Mouse (Mus musculus): ENCODE measurements around the gene Zfp780b.
"Not testable (repeated sequence)": the region's sequence is repeated elsewhere in the genome, so short reads cannot be mapped to it uniquely, and the experiment has no call there.

Gene Zfp780b

DNA sequence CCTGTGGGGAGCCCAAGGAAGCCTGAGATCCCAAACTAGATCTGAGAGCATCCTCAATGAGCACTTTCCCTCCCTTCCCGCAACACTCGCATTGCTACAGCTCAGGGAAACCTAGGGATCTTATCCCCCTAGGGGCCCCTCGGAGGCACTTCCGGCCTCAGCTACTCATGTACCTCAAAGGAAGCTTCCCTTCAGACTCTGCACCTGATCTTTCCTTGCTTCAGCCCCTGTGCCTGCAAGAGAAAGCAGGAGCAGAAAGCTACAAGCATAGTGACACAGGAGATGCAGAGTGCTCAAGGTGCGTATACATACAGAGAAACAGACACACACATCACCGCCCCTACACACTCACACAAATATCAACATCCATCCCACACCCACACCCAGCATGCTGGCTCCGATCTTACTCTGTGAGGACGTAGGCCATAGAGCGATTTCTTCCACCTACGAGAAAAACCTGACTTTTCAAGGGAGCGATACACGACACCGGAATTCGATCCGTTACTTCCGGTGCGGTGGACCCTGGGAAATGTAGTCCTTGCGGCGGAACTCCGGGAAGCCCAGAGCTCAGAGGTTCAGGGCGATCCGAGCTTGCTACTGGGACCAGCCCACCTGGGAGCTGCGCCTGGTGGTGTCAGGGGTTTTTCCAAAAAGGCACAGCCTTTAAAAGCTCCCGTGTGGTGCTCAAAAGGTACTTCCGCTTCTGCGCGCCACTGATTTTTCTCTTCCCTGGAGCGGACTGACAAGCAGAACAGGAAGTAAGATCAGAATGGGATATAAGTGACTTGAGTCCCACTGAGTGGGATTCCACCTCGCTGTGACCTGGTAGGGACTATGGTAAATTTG lies at the start of gene Zfp780b:
Gene Zfp780b (minus strand): TSS at position 489 of the 846 bp plus-strand sequence.
- DNase-seq (ENCODE audit: low read depth, low spot score), result peak; percentile 83

DNA sequence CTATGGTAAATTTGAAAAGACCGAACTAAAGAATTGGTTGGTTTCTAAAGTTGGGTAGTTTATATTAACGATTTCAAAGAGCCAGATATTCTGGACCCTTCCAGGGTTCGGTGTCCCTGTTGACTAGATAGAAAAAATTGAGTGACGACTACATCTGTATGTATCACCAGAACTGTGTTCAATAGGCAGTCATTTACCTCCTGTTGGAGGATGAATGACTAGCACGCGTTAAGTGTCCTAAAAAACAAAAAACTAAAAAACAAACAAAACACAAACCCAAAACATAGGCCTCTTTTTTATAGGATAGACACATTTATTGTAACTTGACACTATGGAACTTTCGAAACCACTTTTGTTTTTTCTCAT lies 35.5 kb upstream of the Zfp780b start:
- no peak for DNase-seq (ENCODE audit: low read depth, low spot score)

DNA sequence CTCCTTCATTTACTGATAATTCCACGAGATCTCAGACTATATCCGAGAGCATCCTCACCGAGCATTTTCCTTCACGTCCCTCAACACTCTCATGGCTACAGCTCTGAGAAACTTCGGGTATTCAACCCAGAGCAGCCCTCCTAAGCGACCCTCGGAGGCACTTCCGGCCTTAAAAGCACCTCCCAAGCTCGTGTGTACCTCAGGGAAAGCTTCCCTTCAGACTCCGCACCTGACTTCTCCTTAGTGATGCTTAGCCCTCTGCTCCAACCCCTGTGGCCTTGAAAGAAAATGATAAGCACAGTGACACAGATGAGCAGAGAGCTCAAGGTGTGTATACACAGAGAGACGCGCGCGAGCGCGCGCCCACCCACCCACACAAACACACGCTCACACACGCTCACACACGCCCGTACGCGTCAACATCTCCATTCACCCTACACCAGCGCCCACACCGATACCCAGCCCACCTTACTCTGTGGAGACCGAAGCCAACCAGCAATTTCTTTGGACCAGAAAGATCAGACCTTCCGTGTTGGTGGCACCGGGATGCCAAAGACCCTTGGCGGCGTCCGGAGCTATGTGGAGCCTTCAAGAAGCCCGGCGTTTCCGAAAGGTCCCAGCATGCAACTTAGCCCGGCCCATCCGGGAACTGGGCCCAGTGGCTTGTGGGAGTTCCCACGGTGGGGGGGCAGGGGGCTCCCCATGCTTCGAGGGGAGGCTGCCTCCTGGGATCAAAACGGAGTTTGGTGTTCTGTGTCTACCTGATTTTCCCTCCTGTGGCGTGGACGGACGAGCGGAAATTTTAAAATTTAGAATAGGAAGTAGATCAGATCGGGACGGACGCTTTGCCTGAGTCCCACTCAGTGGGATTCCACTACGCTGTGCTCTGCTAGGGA lies 34.8 kb upstream of the Zfp780b start, which contains the start of gene Zfp850:
Gene Zfp850 (minus strand): TSS at position 567 of the 896 bp plus-strand sequence.
- DNase-seq (ENCODE audit: low read depth, low spot score), result peak; percentile 79

DNA sequence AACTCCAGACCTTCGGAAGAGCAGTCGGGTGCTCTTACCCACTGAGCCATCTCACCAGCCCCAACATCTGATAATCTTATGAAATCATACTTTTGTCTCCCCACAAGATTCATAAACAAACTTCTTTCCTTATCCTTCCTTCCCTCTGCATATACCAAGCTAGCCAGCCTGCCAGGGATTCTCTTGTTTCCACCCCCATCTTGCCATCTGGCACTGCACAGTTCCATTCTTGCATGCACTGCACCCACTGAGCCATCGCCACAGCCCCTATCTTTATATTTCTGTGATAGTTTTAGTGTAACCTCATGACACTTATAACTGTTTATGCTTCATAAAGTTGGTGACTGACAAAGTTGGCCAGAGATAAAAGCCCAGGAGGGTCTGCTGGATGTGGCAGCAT lies 31.3 kb upstream of the Zfp780b start:
- no peak for DNase-seq (ENCODE audit: low read depth, low spot score)

DNA sequence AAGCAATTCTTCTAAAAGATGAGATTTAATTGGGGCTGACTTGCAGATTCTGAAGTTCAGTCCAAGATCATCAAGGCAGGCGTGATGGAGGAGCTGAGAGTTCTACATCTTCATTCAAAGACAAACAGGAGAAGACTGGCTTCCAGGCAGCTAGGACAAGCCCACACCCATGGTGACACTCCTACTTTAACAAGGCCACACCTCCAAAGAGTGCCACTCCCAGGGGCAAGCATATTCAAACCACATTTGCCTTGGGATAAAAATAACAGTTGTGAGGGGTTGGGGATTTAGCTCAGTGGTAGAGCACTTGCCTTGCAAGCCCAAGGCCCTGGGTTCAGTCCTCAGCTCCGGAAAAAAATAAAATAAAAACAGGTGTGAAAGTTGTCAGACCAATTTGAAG lies 3.2 kb upstream of the Zfp780b start:
- no peak for DNase-seq (ENCODE audit: low read depth, low spot score)

DNA sequence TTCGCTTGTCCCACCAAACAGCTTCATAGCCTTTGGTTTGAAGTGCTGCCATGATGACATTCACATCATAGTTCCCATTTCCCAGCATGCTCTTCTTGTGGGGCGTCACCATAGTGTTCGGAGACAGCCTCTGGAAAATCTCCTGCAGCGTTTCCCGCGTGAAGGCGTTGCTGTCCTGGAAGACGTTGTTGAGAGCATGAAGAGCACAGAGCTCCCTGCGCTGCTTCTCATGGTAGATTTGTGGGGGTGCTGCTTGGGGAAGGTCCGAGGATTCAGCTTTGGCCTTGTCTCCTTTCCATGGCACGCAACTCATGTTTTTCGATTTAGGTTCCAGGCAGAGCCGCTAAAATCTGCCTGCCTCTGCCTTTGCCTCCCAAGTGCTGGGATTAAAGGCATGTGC lies 29.5 kb downstream of the Zfp780b start:
- not testable (repeated sequence) for DNase-seq (ENCODE audit: low read depth, low spot score)

DNA sequence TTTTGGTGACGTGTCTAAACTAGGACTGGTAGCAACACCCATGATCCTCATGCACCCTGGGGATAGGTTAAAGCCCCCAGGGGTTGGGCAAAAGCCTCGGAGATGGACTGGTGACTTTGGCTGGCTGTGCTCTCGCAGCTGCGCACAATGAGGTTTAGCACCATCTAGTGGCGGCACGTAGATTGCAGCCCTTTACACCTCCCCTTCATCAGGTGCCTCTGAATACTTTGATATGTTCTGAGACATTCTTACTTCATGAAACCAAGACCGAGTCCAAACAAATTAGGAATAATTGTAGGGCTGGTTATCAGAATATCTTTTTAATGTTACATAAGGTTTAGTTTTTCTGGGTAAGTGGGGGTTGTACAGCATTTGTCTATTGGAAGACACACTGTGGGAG lies 37.1 kb downstream of the Zfp780b start:
- DNase-seq (ENCODE audit: low read depth, low spot score), result not testable (repeated sequence)

DNA sequence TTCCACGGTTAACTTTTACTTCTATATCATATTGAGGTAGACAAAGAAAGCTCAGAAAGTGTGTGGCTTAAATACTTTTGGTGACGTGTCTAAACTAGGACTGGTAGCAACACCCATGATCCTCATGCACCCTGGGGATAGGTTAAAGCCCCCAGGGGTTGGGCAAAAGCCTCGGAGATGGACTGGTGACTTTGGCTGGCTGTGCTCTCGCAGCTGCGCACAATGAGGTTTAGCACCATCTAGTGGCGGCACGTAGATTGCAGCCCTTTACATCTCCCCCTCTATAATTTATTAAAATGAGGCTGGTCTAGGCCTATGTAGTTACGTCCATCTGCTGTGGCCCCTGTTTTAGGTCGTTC lies 45.2 kb downstream of the Zfp780b start:
- DNase-seq (ENCODE audit: low read depth, low spot score), result not testable (repeated sequence)

DNA sequence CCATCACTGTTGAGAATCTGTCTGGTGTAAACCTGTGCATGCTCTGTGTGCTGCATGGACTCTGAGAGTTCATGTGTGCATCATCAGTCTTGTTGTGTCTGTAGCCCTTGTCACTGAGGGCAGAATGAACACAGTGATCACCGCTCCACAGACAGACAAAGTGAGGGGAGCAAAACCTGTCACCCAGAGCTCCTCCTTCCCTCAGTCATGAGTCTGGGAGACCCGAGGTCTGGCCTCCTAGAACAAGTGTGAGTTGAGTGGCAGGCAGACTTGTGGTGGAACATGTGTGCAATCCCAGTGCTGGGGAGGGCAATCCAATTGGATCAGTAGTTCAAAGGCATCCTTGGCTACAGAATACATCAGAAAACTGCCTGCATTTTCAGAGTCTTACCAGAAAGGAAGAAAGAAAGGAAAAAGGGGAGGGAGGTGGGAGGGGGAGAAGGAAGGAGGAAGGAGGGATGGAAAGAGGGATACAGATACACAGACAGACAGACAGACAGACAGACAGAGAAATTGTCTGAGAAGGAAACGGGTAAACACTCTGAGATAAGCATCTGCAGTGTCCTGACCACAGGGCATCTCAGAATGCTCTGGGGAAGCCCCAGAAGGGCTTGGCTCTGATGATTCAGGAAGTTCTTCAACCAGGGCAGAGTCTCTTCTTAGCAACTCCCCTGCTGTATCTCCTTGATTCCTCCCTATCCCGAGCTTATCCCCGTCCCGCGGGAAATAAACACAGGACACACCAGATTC lies 45.7 kb downstream of the Zfp780b start:
- DNase-seq (ENCODE audit: low read depth, low spot score), result peak; percentile 90

DNA sequence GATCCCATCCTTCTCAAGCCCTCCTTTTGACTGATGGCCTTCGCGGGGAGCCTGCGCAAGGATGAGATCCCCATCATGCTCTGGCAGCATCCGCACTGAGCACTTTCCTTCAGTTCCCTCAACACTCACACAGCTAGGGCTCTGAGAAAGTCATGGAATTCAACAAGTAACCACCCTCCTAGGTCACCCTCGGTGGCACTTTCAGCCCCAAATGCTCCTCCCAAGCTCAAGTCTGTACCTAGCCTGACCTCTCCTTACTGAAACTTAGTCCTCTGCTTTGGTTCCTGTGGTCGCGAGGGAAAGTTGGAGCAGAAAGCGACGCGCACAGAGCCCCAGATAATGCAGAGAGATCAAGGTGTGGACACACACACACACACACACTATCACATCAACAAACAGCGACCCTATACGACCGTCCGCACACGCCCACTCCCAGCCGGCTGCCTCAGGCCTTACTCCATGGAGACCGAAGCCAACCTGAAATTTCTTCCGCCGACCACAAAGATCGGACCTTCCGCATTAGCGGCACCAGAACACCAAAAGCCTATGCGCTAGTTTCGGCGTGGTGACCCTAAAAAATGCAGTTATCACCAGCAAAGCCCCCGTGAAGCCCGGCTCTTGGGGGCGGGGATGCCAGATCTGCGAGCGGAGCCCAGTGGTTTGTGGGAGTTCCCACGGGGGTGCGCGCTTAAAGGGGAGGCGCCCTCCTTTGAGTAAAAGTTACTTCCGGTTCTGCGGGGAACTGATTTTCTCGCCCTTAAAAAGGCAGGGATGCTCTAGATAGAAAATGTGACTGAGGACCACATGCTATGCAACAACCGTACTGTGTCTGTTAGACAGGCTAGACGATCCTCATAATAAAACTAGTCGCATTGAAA lies 49.9 kb downstream of the Zfp780b start, which contains the start of gene Zfp974:
Gene Zfp974 (minus strand): TSS at position 643 of the 878 bp plus-strand sequence.
- peak; percentile 81 for DNase-seq (ENCODE audit: low read depth, low spot score)

DNA sequence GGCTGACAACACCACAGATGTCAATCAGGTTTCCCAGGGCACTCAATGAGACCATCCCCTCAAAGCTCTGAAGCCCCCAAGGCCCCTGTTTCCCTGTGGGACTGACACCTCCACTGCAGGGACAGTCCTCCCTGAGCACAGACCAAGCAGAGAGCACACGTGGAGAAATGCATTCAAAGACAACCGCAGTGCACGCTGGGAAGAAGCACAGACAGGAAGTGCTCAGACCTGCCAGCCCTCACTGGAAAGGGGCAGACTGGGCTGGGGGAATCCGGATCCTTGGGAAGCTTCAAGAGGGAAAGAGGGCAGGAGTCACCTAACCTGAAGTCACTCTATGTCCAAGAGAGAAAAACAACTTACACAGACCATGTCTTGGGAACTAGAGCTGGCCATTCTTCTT lies 51.9 kb downstream of the Zfp780b start:
- peak; percentile 21 for DNase-seq (ENCODE audit: low read depth, low spot score)

DNA sequence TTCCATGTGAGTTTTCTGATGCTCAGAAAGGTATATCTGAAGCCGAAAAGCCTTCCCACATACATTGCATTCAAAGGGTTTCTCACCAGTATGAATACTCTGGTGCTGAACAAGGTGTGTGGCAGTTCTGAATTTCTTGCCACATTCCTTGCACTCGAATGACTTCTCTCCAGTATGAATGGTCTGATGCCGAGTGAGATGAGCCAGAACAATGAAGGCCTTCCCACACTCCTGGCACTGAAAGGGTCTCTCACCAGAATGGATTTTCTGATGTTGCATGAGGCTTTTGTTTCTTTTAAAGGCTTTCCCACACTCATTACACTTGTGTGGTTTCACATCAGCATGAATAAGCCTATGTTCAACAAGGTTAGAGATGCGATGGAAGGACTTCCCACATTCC lies 68.0 kb downstream of the Zfp780b start:
- DNase-seq (ENCODE audit: low read depth, low spot score), result not testable (repeated sequence)

All from CD4-positive helper T cell, adult 2 months (primary cell).